Mouse (Mus musculus): ENCODE measurements around the gene Gabbr2.

Gene Gabbr2

DNA sequence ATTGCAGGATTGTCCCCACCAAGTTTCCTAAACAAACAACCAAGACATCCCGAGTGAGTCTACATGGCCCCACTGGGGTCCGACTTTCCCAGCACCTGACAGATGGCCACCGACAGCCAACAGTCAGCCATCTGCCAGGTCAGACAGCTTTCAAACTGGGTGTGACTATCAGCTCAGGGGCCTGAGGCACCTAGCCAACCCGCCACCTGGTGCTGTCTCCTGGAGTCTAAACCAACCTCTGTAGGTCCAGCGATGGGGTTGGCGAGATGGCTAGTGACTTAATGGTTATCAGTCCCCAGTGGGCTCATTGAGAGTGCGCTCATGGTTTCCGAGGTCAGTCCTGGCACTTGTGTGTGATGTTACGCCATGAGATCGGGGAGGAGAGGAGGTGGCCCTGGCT, 366.6 kb downstream of the Gabbr2 start:
- in situ Hi-C loops (cut with MboI; ENCODE audit: low pct_unique_long_range_greater_than_20kb in 1 of 2, low sequenced_read_pairs in 2 of 2, unreplicated experiment in 1 of 2), result no loop called here

DNA sequence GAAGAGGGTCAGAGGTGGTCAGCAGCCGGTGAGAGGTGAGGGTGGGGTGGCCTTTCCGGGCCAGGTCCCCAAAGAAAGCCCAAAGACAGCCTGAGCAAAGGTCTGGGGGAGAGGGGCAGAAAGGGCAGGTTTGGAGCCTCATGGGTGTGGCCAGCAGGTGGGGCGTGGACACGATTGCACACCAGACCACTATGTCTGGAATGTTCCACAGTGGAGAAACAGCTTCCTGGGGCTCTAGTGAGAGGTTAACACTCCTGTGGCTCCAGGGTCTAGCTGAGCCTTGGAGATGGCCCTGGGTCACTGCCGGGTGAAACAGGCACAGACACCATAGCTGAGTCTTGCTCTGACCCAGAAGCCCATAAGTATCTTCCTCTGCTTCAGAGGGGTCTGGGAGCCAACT, 368.7 kb downstream of the Gabbr2 start:
- in situ Hi-C loops (cut with MboI; ENCODE audit: low pct_unique_long_range_greater_than_20kb in 1 of 2, low sequenced_read_pairs in 2 of 2, unreplicated experiment in 1 of 2), result no loop called here

DNA sequence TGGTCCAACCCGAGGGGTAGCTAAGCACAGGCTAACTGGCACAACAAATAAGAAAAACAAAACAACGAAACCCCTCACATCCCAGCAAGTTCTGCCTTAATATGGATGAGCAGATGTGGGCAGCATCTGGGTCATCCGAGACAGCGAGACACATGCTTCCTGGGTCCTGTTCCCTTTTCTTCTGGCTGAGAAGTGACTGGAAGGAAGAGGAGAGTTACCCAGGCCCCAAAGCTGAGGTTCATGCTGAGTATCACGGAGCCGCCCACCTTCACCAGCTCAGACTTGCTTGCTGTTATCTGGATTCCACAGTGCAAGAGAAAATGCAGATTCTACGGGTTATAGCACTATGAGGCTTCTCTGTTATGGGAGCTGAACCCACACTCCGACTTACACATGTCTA, 370.7 kb downstream of the Gabbr2 start:
- in situ Hi-C loops (cut with MboI; ENCODE audit: low pct_unique_long_range_greater_than_20kb in 1 of 2, low sequenced_read_pairs in 2 of 2, unreplicated experiment in 1 of 2), result no loop called here

DNA sequence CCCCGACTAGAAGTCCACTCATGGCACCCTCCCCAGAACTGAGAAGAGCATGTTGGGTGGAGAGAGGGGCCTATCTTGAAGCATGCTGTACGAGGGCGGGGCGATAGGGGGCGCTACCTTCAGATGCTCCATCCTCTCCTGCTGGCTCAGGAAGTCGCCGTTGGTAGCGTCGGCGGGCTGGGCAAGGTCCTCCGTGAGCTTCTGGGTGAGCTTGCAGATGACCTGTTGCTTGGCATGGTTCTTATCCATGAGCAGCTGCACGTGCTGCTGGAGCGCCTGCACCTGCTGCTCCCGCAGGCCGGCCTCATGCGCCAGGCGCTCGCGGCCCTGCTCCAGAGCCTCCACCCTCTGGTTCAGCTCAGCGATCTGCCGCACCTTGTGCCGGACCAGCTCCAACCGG, 371.3 kb downstream of the Gabbr2 start:
- in situ Hi-C loops (cut with MboI; ENCODE audit: low pct_unique_long_range_greater_than_20kb in 1 of 2, low sequenced_read_pairs in 2 of 2, unreplicated experiment in 1 of 2), result no loop called here

DNA sequence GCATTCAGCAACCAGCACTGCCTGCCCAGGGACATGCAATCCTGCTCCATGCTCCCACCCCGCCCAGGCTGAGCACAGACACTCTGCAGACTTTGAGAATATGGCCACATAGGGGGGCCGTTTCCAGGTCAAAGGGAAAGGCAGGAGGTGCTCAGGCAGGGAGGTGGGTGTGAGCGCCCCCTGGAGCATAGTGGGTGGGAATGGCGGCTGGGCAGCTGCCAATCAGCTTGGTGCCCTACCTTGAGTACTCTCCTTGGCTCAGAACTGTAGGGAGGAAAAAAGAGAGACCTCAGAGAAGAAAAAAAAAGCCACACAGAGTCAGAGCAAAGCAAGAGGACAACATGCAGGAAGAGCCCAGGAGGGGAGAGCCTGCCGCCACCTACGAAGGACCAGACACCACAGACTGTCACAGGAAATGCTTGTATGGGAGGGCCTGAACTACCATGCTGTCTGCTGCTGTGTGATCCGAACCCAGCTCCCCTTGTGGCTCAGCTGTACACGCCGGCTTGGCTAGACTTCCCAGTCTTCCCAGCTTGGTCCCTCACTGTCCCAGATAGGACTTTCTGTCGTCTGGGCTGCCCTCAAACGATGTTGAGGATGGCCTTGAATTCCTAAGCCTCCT, 373.4 kb downstream of the Gabbr2 start:
- in situ Hi-C loops (cut with MboI; ENCODE audit: low pct_unique_long_range_greater_than_20kb in 1 of 2, low sequenced_read_pairs in 2 of 2, unreplicated experiment in 1 of 2), result loop anchor here in 1 of 2 experiments (5.0 kb wide), 1 partner anchor 34 kb away; the partner anchor contains the start of gene Tbc1d2

DNA sequence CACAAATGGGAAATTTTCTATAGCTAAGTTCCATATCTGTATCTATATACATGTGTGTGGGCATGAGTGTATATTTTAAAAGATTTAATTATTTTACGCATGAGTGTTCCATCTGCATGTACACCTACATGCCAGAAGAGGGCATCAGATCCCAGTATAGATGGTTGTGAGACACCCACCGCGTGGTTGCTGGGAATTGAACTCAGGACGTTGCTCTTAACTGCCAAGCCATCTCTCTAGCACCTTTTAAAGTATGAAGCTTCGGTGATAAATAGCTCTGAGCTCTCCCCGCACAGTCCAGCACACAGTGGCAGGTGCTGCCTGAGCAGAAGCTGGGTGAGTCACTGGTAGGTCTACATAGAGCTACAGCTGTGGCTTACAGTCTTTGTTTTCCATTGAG, 374.3 kb downstream of the Gabbr2 start:
- in situ Hi-C loops (cut with MboI; ENCODE audit: low pct_unique_long_range_greater_than_20kb in 1 of 2, low sequenced_read_pairs in 2 of 2, unreplicated experiment in 1 of 2), result loop anchor here in 1 of 2 experiments (5.0 kb wide), 1 partner anchor 35 kb away; the partner anchor contains the start of gene Tbc1d2

DNA sequence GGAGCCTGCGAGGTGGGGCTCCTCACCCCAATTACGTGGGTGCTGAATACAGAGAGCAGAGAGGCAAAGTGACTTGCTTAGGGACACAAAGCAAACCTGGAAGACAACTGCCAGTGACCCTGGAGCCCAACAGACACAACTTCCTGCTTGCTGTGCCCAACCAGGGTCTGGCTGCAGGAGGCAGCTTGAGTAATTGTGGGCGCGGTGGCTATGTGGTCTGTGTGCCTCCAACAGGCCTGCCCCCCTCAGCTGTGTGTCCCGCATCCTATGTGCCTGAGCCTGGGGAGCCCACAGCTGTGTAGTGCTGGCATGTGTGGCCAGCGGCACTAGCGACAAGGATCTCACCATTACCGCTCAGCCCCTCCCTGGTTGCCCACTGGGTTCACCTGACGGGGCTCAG, 377.0 kb downstream of the Gabbr2 start:
- in situ Hi-C loops (cut with MboI; ENCODE audit: low pct_unique_long_range_greater_than_20kb in 1 of 2, low sequenced_read_pairs in 2 of 2, unreplicated experiment in 1 of 2), result loop anchor here (5.0 kb wide), 1 partner anchor 38 kb away; the partner anchor contains the start of gene Tbc1d2 (in 2 of the 2)

DNA sequence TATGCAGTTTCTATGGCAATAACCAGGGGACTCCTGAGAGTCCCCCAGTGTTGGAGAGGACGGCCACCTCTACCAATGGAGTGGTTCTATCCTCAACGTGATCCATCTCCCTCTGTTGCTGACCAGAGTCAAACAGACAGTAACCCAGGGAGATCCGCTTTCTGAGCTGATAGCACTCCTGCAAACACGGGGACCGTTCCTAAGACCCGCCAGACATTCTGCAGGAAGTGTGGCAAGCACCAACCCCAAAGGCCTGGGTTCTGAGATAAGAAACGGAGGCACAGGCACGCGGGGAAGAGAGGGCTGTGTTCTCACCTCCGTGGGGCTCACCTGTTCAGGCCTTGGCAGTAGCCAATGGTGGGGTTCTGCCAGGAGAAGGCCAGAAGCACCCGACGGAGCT, 378.1 kb downstream of the Gabbr2 start:
- in situ Hi-C loops (cut with MboI; ENCODE audit: low pct_unique_long_range_greater_than_20kb in 1 of 2, low sequenced_read_pairs in 2 of 2, unreplicated experiment in 1 of 2), result loop anchor here in 1 of 2 experiments (5.0 kb wide), 1 partner anchor 39 kb away; the partner anchor contains the start of gene Tbc1d2

All from mouse embryonic stem cell (cell line).